Mouse (Mus musculus) left cerebral cortex, adult 18-20 months (tissue): ENCODE measurements around the gene Lime1. TPM values are rescaled to one million over a fixed set of nuclear protein-coding genes. Genes with fewer than 3 reads are reported as not detected.

ENCODE experiments used
- DNase-seq, 2 experiments: peaks; one replicate each; pipeline ENCODE4 v3.0.0; 2021 to 2022; ENCODE audit warnings: low spot score in 2 of 2, mixed read lengths in 1 of 2
- long read RNA-seq, 2 experiments: library from polyadenylated mRNA; stranded (forward); transcript quantifications; one replicate each; pipeline ENCODE4 v2.0.0; 2021
- total RNA-seq, 2 experiments: library from RNA; stranded (reverse); gene quantifications; 2 replicates each; pipeline ENCODE4 v1.2.3; 2021

The Lime1 gene
- 10 to 100 TPM; 34.4 to 35.6 TPM for total RNA-seq
- long read RNA-seq, experiment 1, transcript Lime1-201 (5 exons, 1,959 nt), result major isoform, 7 of 12 reads
- long read RNA-seq, experiment 1, partial matches to known transcripts, result 0 of 12 reads
- long read RNA-seq, experiment 1, other reads (novel, unspliced or antisense), result 5 of 12 reads
- long read RNA-seq, experiment 2, partial matches to known transcripts, result 0 of 5 reads
- long read RNA-seq, experiment 2, other reads (novel, unspliced or antisense), result 3 of 5 reads

DNA sequence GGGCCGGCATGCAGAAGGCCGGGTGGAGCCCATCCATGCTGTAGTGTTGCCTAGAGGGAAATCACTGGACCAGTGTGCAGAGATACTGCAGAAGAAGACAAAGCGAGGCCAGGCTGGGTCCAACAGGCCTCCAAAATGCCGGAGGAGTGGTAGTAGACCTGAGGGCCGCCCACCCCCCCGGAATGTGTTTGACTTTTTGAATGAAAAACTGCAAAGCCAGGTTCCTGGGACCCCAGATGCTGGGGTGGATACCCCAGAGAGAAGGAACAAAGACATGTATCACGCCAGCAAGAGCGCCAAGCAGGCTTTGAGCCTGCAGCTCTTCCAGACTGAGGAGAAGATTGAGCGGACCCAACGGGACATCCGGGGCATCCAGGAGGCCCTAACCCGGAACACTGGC lies at the start of gene Lime1:
TSS of gene Lime1 (plus strand) at position 301 of the 400 bp plus-strand sequence.
- no peak for DNase-seq

DNA sequence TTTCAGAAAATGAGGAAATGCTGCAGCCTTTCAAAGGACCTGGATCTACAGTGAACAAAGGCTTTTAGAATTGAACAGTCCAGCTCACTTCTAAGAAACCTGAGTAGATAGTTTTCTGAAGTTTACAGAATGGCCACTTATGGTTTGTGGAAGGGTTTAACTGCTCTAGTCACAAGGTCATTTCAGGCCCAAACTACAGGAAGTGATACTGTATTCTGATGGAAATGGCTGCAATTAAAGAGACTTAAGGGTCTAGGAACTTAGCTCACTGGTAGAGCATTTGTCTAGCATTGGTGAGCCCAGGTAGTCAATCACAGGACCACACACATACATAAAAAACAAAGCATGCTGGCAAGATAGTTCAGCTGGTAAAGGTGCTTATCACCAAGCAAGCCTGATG lies 47.3 kb upstream of the Lime1 start:
- DNase-seq, result no peak

DNA sequence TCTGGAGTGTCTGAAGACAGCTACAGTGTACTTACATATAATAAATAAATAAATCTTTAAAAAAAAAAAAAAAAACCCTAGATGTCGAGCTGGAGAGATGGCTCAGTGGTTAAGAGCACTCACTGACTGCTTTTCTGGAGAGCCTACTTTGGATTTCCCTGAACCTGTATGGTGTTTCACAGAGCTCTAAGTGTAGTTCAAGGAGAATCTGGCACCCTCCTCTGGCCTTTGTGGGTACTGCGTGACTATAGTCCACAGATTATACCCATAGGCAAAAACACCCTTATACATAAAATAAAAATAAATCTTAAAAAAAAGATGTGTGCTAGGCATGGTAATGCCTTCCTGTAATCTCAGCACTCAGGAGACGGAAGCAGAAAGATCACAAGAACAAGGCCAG lies 45.9 kb upstream of the Lime1 start:
- DNase-seq, result peak; percentile 78 to 79

DNA sequence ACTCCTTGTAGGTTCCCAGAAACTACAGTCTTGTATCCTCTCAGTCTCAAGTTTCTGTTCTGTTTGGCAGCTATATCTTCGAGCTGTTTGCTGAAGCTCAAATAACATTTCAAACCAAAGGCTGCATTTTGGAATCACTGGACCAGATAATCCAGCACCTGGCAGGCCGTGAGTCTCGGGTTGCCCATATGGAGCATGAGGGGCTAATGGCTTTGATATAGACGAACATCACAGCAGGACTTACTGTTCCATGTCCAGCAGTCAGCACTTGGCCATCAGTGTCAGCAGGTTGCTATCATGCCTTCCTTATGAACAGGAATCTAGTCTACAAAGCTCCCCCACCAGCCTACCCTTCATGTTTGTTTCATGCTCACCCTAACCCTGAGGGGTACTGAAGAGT lies 39.5 kb upstream of the Lime1 start:
- no peak for DNase-seq

DNA sequence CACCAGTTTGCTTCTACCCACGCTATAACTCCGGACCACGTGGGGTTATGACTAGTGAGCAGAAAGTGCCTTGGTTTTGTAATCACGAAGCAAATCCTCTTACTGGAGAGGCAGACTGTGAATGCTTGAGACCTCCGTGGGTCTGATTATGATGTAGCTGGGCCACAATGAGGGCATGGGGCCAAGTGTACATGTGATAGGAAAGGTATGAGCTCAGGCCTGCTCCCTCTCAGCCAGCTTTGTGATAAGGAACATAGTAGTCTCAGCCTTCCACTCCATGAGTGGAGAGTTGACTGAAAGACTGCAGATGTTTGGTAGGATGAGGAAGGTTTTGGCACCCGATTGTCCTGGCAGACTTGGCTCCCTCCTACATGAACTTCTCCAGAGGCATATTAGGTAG lies 37.1 kb upstream of the Lime1 start:
- DNase-seq, result no peak

DNA sequence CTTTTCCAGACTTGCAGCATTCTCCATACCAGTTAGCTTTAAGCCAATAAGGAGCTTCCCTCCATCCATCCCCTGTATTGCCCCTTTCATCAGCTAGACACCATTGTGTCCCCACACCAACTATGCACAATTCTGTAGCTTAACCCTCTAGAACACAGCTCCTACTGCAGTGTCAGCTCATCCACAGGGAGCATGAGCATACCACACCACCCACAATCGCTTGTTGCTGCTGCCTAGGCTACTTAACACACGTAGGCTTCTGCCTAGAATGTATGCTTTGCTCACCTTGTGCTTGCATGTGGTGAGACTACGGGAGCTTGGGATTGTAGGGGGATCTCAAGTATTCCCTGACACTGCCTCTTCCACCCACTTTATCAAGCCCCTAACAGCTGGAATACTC lies 23.1 kb upstream of the Lime1 start:
- no peak for DNase-seq

DNA sequence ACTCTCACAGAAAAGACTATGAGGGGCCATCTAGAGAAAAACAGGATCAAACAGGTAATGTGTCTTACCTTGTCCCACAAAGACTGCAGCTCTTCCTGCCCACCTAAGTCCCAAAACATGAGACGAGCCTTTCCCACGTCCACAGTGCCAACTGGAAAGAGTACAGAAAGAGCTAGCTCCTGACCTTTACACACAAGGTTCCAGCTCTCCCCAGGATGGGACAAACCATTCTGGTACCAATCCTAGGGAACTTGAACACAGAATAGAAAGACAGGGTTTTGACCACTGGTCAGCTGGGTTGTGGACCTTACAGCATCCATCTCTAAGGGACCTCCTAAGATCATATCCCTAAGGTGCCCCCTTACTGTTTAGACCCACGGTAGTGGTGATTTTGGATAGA lies 15.9 kb upstream of the Lime1 start:
- DNase-seq, result no peak

DNA sequence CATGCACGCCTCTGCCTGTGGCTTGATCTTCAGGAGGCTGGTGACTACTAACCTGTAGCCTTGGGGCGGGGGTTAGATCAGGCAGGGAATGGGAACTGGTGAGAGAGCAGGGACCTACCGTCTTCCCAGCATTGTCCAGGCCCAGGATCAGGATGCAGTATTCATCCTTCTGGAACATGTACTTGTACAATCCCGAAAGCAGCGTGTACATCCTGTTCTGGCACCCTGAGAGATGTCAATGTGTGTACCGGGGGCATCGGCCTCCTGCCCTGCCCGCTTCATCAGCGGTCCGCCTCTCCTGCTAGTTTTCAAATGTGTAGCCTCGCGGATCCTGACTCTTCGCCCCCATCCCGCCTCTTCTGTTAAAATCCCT lies 15.4 kb upstream of the Lime1 start:
- no peak for DNase-seq

DNA sequence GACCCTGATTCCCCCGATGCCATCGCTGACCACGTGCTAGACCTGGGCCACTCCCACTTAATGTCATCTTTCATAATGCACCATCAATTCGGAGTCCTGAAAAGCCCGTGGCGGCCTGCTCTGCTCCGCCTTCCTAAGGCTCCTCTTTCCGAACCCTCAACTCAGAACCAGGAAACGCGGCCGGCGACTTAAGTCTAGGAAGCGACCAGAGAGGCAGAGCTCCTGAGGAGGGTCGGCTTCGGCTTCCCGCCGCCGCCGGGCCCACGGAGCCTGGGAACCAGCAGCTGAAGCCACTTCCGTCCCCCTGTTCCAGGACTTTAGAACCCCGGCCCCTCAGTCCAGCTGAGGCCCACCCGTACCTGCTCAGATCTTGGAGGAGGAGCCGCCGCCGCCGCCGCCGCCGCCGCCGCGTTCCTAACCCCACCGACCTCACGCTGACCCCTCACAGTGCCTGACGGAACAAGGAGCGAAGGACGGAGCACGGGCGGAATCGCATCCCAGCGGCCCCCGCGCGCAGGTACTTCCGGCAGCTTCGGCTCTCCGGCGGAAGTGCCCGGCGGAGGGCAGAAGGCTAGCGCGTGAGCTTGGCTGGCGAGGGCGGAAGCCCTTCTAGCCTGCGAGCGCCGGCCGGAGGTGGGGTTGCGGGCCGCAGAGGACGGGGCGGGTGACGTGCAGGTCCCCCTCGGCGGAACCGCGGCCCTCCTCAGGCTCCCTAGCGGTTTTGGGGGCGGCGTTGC lies 14.8 kb upstream of the Lime1 start, which contains the start of the genes Zgpat and Arfrp1:
TSS of gene Zgpat (plus strand) at position 69 of the 737 bp plus-strand sequence.
TSS of gene Arfrp1 (minus strand) at position 545 of the 737 bp plus-strand sequence.
- peak; percentile 94 to 95 for DNase-seq

DNA sequence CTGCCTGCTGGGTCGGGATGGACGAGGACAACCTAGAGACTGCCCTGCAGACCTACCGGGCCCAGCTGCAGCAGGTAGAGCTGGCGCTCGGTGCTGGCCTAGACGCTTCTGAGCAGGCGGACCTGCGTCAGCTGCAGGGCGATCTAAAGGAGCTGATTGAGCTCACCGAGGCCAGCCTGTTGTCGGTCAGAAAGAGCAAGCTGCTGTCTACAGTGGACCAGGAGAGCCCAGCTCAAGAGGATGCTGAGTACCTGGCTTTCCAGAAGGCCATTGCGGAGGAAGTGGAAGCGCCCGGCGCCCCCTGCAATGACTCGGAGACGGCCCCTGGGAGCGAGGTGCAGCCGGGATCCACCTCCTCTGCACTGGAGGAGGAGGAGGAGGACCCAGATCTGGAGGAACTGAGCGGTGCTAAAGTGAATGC lies 14.2 kb upstream of the Lime1 start:
- DNase-seq, result no peak

DNA sequence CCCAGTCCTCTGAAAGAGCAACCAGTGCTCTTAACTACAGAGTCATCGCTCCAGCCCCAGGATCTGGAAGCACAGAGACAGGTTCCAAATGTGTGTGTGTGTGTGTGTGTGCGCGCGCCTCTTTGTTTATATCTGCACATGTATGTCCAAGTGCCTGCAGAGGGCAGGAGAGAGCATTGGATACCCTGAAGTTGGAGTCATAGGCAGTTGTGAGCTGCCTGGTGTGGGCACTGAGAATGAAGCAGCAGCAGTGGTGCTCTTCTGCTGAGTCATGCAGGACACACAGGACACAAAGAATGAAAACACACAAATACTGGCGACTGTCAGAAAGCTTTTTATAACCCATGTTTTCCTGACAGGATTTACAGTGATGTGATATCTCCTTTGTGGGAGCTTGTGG lies 9.9 kb upstream of the Lime1 start:
- no peak for DNase-seq

DNA sequence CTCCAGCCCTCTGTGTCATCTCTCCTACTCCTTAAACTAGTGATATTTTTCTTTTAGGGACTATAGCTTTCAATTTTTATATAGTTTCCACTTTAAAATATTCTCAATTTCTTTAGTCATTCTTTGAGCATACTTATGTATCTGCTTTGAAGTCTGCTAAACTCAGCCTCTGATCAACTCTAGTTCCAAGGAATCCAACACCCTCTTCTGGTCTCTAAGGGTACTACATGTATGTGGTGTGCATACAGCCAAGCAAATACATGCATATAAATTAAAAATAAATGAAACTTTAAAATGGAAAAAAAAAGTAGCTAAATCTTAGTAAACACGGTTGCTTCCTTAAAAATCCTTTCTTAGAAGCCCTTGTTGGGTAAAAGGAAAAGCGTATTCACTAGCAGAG lies 4.1 kb upstream of the Lime1 start:
- DNase-seq, result no peak

DNA sequence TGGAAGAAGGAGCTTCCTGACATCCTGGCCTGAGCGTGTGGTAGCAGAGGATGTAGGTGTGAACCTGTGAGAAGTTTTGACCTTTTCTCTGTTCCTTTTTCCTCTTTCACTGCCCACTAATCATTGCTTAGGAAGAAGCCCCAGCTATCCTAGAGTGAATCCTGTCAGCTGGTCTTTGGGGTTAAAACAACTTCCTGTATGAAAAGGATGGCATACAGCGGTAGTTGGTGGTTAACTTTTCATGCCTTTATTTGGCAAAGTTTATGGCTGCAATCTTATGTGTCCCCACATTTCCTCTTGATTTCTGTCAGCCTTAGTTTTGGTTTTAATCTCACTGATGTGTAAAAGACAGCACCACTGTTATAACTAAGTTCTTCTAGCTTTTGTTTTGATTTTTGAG lies 2.6 kb upstream of the Lime1 start:
- no peak for DNase-seq

DNA sequence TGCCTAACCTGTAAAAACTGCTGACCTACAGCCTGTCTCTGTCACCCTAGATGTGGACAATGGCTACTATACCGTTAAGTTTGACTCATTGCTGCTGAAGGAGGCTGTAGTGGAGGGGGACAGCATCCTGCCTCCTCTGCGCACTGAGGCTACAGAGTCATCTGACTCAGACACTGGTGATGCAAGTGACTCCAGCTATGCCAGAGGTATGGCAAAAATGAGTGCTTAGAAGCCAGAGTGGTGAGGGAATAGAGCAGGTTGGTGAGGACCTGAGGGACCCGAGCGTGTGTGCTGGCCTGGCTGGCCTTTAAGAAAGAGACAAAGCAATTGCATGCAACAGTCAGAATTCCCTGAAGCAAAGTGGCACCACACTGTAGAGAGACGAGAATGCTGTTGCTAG lies 1.2 kb upstream of the Lime1 start:
- no peak for DNase-seq

DNA sequence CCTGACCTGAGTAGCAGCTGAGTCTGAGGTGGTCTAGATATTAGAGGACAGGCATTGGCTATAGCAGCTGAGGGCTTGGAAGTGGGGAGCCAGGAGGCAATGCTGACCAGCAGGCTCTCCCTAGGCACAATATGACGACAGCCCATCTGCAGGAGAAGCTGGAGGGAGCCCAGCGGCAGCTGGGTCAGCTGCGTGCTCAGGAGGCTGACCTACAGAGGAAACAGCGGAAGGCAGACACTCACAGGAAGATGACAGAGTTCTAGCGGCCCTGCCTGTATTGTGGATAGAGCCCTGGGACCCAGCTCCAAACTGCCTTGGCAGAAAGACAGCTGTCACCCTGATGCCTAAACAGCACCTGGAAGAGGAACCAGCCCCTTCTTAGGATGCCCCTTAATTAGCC lies 373 bp downstream of the Lime1 start:
- DNase-seq, result no peak

DNA sequence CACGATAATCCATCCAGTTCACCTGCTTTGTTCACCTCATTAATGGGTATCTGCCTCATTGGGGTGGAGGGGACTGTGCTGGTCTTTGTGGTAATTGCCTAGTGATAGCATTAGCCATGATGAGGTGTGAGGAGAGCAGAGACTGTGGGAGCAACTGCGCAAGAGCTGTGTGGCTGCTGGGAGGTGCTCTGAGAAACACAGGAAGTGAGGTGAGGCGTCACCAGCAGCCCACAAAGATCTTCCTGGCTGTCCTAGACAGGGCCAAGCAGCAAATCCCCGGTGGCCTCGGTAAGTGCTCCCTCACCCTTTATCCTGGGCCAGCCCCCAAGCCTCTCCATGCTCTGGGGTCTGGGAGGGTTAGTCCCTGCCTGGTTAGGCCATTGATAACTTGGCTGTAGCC lies 1.2 kb downstream of the Lime1 start:
- no peak for DNase-seq

DNA sequence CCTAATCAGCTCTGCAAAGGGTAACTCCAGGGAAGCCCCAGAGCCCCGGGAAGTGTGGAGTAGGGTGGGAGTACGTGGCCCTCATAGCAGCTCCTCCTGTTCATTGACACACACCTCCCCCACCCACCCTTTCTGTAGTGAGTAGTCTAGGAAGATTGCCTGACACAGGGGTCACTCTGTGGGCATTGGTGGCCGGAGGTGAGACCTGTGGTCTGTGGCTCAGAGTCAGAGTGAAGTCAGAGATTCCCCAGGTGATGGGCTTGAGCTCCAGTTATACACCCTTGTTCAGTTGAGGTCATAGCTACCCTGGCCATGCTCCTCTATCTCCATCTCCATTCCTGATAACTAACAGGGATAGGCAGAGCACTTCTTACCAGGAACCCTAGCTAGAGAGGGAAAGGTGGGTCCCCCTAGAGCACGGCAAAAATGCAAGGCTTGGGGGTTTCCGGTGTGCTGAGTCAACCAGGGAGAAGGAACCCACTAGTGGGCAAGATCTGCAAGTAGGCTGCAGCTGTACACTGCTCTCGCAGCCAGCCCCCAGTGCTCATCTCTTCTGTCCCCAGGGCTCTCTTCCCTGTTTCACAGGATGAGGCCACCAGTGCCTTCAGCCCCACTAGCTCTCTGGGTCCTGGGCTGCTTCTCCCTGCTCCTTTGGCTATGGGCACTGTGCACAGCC lies 1.9 kb downstream of the Lime1 start:
- no peak for DNase-seq

DNA sequence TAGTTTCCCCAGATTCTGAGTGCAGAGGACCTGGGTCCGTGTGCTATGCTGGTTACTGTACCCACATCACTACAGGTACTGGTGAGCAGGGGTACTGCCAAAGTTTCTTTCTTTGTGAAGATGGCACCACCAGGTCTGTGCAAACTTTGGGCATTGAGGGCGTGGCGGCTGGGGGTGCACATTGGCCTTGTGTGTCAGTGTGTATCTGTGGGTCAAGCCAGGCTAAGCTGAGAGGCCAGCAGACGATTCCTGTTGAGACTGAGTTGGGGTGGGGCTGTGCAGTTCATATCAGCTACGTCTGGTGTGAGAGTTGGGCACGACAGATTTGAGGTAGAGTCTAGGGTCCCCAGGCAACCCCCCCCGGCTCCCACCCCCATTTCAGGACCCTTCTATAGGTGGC lies 4.6 kb downstream of the Lime1 start:
- no peak for DNase-seq

DNA sequence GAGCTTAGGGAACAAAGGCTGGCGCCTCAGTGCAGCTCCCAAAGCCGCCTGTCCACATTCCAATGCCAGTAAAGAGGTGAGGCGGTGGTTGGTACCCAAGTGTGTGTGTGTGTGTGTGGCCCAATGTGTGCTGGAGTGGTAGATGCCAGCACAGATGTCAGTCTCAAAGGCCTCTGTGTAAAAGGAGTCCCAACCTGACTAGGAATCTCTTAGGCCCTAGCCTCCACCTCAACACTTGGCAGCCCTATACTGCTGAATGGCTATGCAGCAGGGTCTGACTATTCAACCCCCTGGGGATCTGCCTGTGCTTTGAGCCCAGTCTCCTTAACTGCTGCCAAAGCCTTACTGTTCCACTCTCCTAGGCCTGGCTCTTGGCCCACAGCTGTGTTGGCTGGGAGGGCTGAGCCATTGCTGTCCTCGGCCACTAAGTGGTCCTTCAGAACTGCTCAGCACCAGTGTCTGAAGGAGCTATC lies 5.1 kb downstream of the Lime1 start:
- DNase-seq, result peak in 1 of 2 experiments; percentile 35

DNA sequence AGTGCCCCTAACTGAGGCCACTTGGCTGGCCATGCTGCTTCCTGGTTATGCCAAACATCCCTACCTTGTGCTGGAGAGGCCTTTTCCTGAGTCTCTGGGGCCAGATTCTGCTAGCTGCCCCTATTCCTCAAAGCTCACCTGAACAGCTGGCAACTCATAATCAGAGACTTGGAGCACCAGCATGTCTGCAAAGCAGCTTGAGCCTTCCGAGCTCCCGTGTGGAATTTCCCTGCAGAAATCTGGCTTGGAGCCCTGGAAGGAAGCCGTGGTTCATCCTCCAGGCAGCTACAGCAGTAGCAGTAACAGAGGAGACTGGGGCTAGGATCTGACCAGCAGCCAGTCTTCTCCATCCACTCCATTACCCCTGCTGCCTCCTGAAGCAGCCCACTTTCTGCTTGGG lies 6.0 kb downstream of the Lime1 start:
- peak; percentile 70 to 78 for DNase-seq

DNA sequence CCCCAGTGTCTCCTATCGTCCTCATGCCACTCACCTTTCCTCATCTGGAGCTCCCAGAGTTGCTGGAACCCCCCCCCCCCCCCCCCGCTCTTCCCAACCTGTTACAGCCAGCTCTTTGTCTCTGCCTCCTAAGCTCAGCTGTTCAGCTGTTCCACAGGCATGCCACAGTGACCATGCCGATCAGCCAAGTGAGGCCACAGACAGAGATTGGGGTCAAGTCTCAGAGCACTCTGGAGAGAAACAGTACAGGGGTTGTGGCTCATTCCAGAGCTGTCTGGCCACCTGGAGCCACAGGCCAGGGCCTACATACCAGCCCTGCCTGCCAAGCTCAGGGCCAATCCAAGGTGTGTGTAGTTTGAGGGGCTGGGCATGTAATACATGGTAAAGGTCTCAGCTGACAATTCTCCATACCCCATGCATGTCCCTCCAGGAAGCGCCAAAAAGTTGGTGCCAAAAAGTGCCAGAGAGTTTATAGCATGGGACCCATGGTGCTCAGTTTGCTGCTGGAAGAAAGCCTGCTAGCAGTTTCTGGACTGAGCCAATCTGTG lies 6.9 kb downstream of the Lime1 start:
- DNase-seq, result no peak
